Mouse (Mus musculus) granulocyte monocyte progenitor cell, adult 5-6 weeks (primary cell): ENCODE measurements around the gene Prdm10. TPM values are rescaled to one million over a fixed set of nuclear protein-coding genes. Genes with fewer than 3 reads are reported as not detected.

Source experiments
- total RNA-seq, 2 experiments: library from RNA; stranded (forward) in 1 of 2; stranded (reverse) in 1 of 2; fragments of 200-712, 200-1000 nt in 1 of 2; fragments of >200 nt in 1 of 2; fragmentation: Nextera tagmentation in 1 of 2; gene quantifications; 2 replicates each; pipeline ENCODE4 v1.2.3; 2014 to 2017

Prdm10 gene
- total RNA-seq, 2 experiments from 2014 or later = 7.3 to 12.4 TPM

Other genes with a start within 250 kb of the Prdm10 start
- 35.6 and 40.1 TPM in 2 replicates for gene Zbtb44, start 249.9 kb upstream of the Prdm10 start, total RNA-seq (2014; fragmentation: Nextera tagmentation)
- gene Zbtb44, start 249.9 kb upstream of the Prdm10 start, total RNA-seq (2017) = 29.5 and 32.4 TPM in 2 replicates
- 6.2 and 7.1 TPM in 2 replicates for gene St14, start 148.7 kb upstream of the Prdm10 start, total RNA-seq (2014; fragmentation: Nextera tagmentation)
- gene St14, start 148.7 kb upstream of the Prdm10 start, total RNA-seq (2017) = 7.7 and 16.5 TPM in 2 replicates
- 28.1 and 32.6 TPM in 2 replicates for gene Aplp2, start 68.7 kb upstream of the Prdm10 start, total RNA-seq (2014; fragmentation: Nextera tagmentation)
- 34.1 and 34.9 TPM in 2 replicates for gene Aplp2, start 68.7 kb upstream of the Prdm10 start, total RNA-seq (2017)
- gene Nfrkb, start 105.7 kb downstream of the Prdm10 start, total RNA-seq (2014; fragmentation: Nextera tagmentation) = 31.6 and 40.8 TPM in 2 replicates
- 20.9 and 24.8 TPM in 2 replicates for gene Nfrkb, start 105.7 kb downstream of the Prdm10 start, total RNA-seq (2017)
- gene Tmem45b, start 183.9 kb downstream of the Prdm10 start, total RNA-seq (2014; fragmentation: Nextera tagmentation) = not detected in 2 replicates
- not detected in 2 replicates for gene Tmem45b, start 183.9 kb downstream of the Prdm10 start, total RNA-seq (2017)